ENCODE assay signal across 8 mouse cellular contexts in the genomic region with DNA sequence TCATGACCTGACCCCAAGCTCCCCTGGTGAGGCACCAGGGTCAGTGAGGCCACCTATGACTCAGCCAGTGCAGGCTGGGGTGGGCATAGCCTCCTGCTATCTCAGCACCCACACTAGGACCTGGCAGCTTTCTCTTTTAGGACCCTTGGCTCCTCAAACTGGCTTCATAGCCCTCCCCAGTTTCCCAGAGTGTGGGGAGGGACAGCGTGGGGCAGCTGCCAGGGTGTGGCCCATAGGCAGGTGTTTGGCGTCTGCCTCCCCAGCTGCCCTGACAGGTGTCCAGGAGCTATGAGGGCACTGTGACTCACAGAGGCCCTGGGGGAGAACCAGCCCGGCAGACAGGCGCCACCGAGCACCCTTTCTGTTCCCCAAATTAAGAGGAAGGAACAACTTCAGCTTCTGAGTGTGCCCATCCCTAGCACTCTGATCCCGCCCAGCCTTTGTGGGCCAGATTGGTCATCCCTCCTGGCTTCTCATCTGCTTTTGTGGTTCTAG. TPM values are rescaled to one million over a fixed set of nuclear protein-coding genes. Genes with fewer than 3 reads are reported as not detected.
DNase-seq lines count a peak whose midpoint lies in the region; ATAC-seq lines count a peak whose summit lies in the region.

No protein-coding gene starts in this region.

- intact Hi-C loops in left cerebral cortex, postnatal 10 days (cut with DNase I) = no loop called here

- H3K9me3 ChIP-seq in heart, embryonic 15.5 days (replicated peaks) = no peaks in the 10 kb centered on the region

- no peak; the same call in 1 of the 2 replicates for ATAC-seq in heart, embryonic 15.5 days (replicated peaks; ENCODE audit: insufficient number of reproducible peaks, insufficient read depth, low FRiP score, low read depth)
- peak; percentile 84 for ATAC-seq in megakaryocyte, adult 5-6 weeks (ENCODE audit: poor library complexity, severe bottlenecking)

- peak; percentile 55 to 65 for DNase-seq in heart, adult 18-20 months
- DNase-seq in heart, adult 9 months (ENCODE audit: low spot score in 2 of 2) = no peak
- DNase-seq in Muller cell, postnatal 12 days (ENCODE audit: inconsistent ontology term) = peak; percentile 36
- DNase-seq in ovary, postnatal 10 days (ENCODE audit: low spot score) = no peak
- DNase-seq in left cerebral cortex, postnatal 10 days (ENCODE audit: extremely low spot score in 1 of 2, low spot score in 2 of 2) = no peak
- DNase-seq in layer of hippocampus, postnatal 25 days (ENCODE audit: extremely low spot score in 1 of 2, low spot score in 1 of 2) = no peak

- H3K4me1 ChIP-seq in heart, embryonic 15.5 days (replicated peaks) = peaks cover 69% of the 10 kb centered on the region

- WGBS in heart, embryonic 15.5 days = 44% methylated on average over 6 of the region's 6 CpGs

- no peaks in the 10 kb centered on the region for H3K27me3 ChIP-seq in heart, embryonic 15.5 days

- peak overlapping the region; percentile 86 for H3K27ac ChIP-seq in heart, embryonic 15.5 days

- peak overlapping the region; percentile 47 for H3K9ac ChIP-seq in heart, embryonic 15.5 days

- peaks cover 43% of the 10 kb centered on the region for H3K36me3 ChIP-seq in heart, embryonic 15.5 days

- H3K4me2 ChIP-seq in heart, embryonic 15.5 days = peak overlapping the region; percentile 63

- peak overlapping the region; percentile 46 for H3K4me3 ChIP-seq in heart, embryonic 15.5 days

RNA-seq across cellular contexts. Expression of a gene that starts 0.7 kb away (rescaled TPM):
- 100 to 1,000 TPM; 503 to 516 TPM for total RNA-seq in heart, adult 18-20 months (2021)
- 51.9 and 57.3 TPM in 2 replicates for polyA plus RNA-seq in heart, embryonic 15.5 days (2015; fragmentation: Nextera tagmentation; extraction: Ambion mirVana)
- 2.2 and 5.4 TPM in 2 replicates for total RNA-seq in megakaryocyte, adult 5-6 weeks (2015)
- total RNA-seq in megakaryocyte, adult 5-6 weeks (2017) = 2.7 and 3.1 TPM in 2 replicates
- 10 to 100 TPM; 30.2 to 31.5 TPM for total RNA-seq in left cerebral cortex, postnatal 10 days (2021)
- total RNA-seq in layer of hippocampus, postnatal 25 days (2021) = 10 to 100 TPM; 26.7 to 39.3 TPM

RNA-seq across cellular contexts. Expression of a gene that starts 8.3 kb away (rescaled TPM):
- total RNA-seq in heart, adult 18-20 months (2021) = 10 to 100 TPM; 44.6 to 46.6 TPM
- 14.2 and 20.0 TPM in 2 replicates for polyA plus RNA-seq in heart, embryonic 15.5 days (2015; fragmentation: Nextera tagmentation; extraction: Ambion mirVana)
- total RNA-seq in megakaryocyte, adult 5-6 weeks (2015) = 4.1 and 6.2 TPM in 2 replicates
- total RNA-seq in megakaryocyte, adult 5-6 weeks (2017) = 1.0 and 1.3 TPM in 2 replicates
- 100 to 1,000 TPM; 155 to 157 TPM for total RNA-seq in left cerebral cortex, postnatal 10 days (2021)
- 100 to 1,000 TPM; 151 to 152 TPM for total RNA-seq in layer of hippocampus, postnatal 25 days (2021)

RNA-seq across cellular contexts. Expression of a gene that starts 10.1 kb away (rescaled TPM):
- 1 to 10 TPM; 5.6 to 6.8 TPM for total RNA-seq in heart, adult 18-20 months (2021)
- 4.9 and 6.7 TPM in 2 replicates for polyA plus RNA-seq in heart, embryonic 15.5 days (2015; fragmentation: Nextera tagmentation; extraction: Ambion mirVana)
- total RNA-seq in megakaryocyte, adult 5-6 weeks (2015) = 0.18 TPM in 1 of 2 replicates, not detected in the other
- total RNA-seq in megakaryocyte, adult 5-6 weeks (2017) = 0.04 and 0.07 TPM in 2 replicates
- 1 to 10 TPM; 1.5 to 1.9 TPM for total RNA-seq in left cerebral cortex, postnatal 10 days (2021)
- total RNA-seq in layer of hippocampus, postnatal 25 days (2021) = 1 to 10 TPM; 1.8 to 2.6 TPM

RNA-seq across cellular contexts. Expression of a gene that starts 29.8 kb away (rescaled TPM):
- total RNA-seq in heart, adult 18-20 months (2021) = not detected
- polyA plus RNA-seq in heart, embryonic 15.5 days (2015; fragmentation: Nextera tagmentation; extraction: Ambion mirVana) = not detected in 2 replicates
- total RNA-seq in megakaryocyte, adult 5-6 weeks (2015) = not detected in 2 replicates
- not detected in 2 replicates for total RNA-seq in megakaryocyte, adult 5-6 weeks (2017)
- total RNA-seq in left cerebral cortex, postnatal 10 days (2021) = under 1 TPM; 0.22 to 0.41 TPM
- under 1 TPM in 1 of 2 experiments, not detected in 1; 0.10 TPM for total RNA-seq in layer of hippocampus, postnatal 25 days (2021)

RNA-seq across cellular contexts. Expression of a gene that starts 33.8 kb away (rescaled TPM):
- not detected for total RNA-seq in heart, adult 18-20 months (2021)
- 0.73 and 1.0 TPM in 2 replicates for polyA plus RNA-seq in heart, embryonic 15.5 days (2015; fragmentation: Nextera tagmentation; extraction: Ambion mirVana)
- total RNA-seq in megakaryocyte, adult 5-6 weeks (2015) = 0.05 TPM in 1 of 2 replicates, not detected in the other
- 0.29 TPM in 1 of 2 replicates, not detected in the other for total RNA-seq in megakaryocyte, adult 5-6 weeks (2017)
- total RNA-seq in left cerebral cortex, postnatal 10 days (2021) = 1 to 10 TPM; 1.5 to 3.1 TPM
- total RNA-seq in layer of hippocampus, postnatal 25 days (2021) = under 1 TPM; 0.42 to 0.49 TPM

Comparison
In these comparisons a context has a peak if more than half of its experiments do, and no peak if none do; other contexts are left out.
1. DNase-seq: peak in heart, adult 18-20 months (2 of 2) and Muller cell, postnatal 12 days (single experiment); none in heart, adult 9 months (0 of 2), ovary, postnatal 10 days (single experiment), left cerebral cortex, postnatal 10 days (0 of 2) and layer of hippocampus, postnatal 25 days (0 of 2).
2. RNA of a gene that starts 0.7 kb away (total RNA-seq): 503 to 516 TPM in heart, adult 18-20 months; 26.7 to 39.3 TPM in layer of hippocampus, postnatal 25 days, 30.2 to 31.5 TPM in left cerebral cortex, postnatal 10 days and 2.2 to 5.4 TPM in megakaryocyte, adult 5-6 weeks; every median in the first group is over 10 times any median in the second.
3. RNA of a gene that starts 8.3 kb away (total RNA-seq): 155 to 157 TPM in left cerebral cortex, postnatal 10 days, 151 to 152 TPM in layer of hippocampus, postnatal 25 days and 44.6 to 46.6 TPM in heart, adult 18-20 months; 1.0 to 6.2 TPM in megakaryocyte, adult 5-6 weeks; every median in the first group is over 4 times any median in the second.